Mouse (Mus musculus) lung, postnatal 36 days (tissue): ENCODE measurements at regions not wholly inside any gene's neighbourhood (a gene's known extent, or its start where the extent isn't known, plus 50 kb on each side); places are given as distances from the start of the nearest gene placed in this dataset.

Experiments used
- DNase-seq: peaks from one replicate; pipeline ENCODE4 v3.0.0; 2022; ENCODE audit warnings: mixed read lengths

- no peak for DNase-seq
These were observed 276.8 kb downstream of the Ankrd50 start for GRCm38 (mm10) chr3:38207867-38208266.

GRCm38 (mm10) chr3:38201861-38202656 lies 282.6 kb downstream of the Ankrd50 start:
- DNase-seq = peak; percentile 93

DNA sequence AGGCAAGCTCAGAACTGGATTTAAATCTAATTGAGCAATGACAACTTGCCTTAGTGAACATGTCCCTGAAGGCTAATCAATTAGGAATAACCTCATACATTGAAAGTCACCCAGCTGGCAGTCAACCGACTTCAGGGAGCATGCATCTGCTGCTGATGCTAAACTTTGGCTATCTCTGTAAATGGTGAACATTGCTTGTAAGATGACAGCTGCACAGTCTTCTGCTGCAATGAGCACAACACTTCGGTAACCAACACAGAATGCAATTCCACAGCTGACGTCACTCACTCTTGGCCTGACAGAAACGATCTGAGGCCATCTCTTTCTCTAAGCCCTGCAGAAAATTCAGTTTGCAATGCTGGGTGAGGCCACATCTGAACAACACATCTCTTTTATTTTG lies 290.6 kb downstream of the Ankrd50 start:
- peak; percentile 56 for DNase-seq

- no peak for DNase-seq
These were observed 297.2 kb downstream of the Ankrd50 start for GRCm38 (mm10) chr3:38187406-38187896.

DNA sequence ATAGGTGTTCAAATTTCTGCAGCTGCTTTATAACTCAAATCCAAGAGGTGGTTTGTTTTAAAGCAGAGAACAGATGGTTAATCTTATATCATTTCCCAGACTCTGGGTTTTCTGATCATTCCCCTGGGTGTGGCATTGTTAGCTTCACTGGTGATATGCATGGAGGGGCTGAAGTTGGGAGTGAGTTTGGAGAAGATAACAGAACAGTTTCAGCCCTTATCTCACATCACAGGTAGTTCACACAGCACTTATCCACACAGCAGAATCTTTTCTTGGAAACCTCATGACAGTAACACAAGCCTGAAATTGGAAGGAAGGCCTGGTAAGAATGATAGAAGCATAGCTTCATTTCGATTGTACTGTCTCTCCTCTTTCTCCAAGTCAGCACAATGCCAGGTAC lies 298.1 kb downstream of the Ankrd50 start:
- no peak for DNase-seq

DNA sequence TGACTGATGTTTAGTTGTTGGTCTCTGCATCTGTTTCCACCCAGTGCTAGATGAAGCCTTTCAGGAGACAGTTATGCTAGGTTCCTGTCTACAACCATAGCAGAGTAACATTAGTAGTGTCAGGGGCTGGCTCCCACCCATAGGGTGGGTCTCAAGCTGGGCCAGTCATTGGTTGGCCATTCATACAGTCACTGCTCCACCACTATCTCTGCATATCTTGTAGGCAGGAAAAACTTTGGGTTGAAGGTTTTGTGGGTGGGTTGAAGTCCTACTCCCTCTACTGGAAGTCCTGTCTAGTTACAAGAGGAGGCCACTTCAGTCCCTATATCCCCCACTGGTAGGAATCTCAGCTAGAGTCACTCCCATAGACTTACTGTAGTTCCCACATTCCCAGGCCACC lies 306.3 kb downstream of the Ankrd50 start:
- no peak for DNase-seq

- no peak for DNase-seq
These were observed 308.7 kb downstream of the Ankrd50 start for GRCm38 (mm10) chr3:38175946-38176345.

- no peak for DNase-seq
These were observed 309.8 kb downstream of the Ankrd50 start for GRCm38 (mm10) chr3:38174735-38175280.

DNA sequence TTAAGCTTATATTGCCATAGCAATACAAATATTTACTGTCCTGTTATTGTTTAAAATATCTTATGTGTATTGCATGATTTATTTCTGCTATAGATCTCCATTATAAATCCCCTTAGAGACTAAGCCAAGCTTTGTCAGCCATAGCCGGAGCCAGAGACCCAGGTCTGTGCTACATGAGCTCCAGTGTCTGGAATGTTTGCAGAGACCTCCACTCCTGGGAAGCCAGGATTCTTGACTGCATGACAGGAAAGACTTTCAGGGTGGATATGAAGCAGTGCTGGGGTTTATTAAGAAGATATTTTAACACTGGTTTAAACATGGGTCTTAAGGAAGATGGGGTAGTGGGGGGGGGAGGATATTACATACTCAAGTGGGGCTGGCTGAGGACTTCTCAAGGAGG lies 332.2 kb downstream of the Ankrd50 start:
- DNase-seq = no peak

DNA sequence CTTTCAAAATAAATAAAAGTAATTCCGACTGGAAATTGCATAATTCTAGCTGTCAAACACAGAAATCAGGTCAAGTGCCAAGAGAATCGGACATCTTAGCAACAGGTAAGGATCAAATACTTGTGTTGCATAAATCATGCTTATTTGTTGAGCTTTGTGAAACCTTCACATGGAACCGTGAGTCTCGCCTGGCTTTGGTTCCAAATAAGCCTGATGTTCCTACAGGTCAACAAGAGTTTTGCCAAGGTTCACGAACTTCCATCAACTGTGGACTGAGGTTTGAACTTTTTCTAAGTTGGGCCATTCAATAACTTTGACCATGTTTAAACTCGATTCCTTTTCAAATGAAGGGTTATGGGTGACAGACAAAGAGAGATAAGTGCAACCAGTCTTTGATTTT lies 332.8 kb downstream of the Ankrd50 start:
- DNase-seq = peak; percentile 47

DNA sequence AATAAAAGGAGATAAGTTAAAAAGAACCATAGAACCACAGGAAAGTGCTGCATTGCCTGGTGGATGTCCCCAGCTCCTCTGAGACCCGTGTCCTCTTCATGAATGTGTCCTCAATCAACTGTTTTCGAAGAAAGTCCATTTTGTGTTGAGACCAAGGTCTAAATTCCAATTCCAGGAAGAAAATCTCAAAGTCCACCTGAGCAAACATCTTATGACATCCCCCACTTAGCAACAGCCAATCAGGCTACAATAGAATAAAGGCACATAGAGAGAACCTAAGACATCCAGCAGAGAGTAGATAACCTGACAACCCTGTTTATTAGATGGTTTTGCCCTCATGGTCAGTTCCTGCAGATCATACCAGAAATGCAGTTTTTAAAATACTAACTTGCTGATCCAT lies 338.0 kb downstream of the Ankrd50 start:
- DNase-seq = no peak

DNA sequence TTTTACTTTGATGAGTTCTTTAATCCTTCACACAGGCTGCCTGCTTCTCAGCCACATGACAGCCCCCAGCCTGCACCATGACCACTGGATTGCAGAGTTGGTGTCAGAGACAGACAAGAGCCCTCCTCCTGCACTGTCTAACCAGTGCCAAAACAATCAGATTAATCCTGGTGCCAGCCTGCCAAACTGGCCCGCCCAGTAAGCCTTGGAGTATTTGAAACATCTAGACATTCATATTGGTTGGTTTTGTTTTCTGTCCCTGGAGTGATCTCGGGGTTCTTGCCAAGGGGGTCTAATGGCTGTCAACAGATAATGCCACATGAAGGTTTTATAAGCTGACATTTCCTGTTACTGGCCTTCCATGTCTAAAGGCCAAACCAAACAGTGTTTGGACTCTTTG lies 339.2 kb downstream of the Ankrd50 start:
- peak; percentile 64 for DNase-seq

DNA sequence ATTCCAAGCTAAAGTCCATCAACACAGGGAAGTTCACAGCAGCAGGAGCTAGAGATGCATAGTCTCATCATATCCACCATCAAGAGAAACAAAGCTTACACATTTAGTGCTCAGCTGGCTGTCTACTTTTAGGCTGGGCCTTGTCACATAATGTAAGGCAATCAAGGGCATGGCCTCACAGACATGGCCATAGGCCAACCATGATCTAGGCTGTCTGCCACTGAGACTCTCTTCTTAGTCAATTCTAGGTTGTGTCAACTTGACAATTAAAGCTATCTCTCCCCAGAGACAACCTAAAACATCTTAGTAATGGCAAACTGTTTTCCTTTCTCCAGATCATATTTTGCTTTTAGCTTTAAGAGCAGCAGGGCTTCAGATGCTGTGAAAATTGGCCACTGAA lies 340.0 kb downstream of the Ankrd50 start:
- DNase-seq = no peak

GRCm38 (mm10) chr3:38143147-38143883 lies 341.3 kb downstream of the Ankrd50 start:
- peak; percentile 82 for DNase-seq

- DNase-seq = no peak
These were observed 345.3 kb downstream of the Ankrd50 start for GRCm38 (mm10) chr3:38139387-38139786.

DNA sequence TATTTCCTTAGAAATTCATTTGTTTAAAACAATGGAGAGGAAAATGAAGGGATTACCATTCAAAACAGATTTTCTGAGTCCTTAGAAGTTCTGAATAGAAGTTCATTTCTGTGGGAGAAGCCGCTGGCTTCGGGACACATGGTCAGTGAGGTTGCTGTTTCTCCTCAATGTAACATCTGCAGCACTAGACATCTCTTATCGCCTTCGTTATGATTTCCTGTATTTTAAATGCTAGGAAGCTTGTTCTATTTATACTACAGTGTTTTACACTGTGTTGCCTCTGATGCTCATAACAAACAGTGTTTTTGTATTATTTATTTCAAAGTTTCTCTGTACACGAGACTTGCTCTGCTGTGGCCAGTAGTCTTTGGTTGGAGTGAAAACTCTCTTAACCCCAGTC lies 346.6 kb downstream of the Ankrd50 start:
- DNase-seq = no peak

DNA sequence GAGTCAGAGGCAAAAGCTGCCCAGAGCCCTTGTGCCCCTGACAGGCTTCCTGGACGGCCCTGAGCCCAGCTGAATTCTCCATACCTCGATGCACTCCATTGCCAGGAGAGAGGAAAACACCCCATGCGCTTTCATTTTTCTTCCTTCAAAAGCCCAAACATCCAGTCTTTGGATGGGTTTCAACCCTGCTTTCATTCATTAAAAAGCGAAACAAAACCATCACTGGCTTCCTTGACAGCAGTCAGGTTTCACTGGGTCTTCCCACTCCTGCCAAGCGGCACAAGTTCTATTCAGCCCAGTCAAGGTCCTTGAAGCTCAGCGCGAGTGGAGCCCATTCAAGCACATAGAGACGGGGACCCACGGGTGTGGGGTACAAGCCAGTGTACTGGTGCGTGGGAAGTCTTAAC lies 348.8 kb downstream of the Ankrd50 start:
- no peak for DNase-seq

DNA sequence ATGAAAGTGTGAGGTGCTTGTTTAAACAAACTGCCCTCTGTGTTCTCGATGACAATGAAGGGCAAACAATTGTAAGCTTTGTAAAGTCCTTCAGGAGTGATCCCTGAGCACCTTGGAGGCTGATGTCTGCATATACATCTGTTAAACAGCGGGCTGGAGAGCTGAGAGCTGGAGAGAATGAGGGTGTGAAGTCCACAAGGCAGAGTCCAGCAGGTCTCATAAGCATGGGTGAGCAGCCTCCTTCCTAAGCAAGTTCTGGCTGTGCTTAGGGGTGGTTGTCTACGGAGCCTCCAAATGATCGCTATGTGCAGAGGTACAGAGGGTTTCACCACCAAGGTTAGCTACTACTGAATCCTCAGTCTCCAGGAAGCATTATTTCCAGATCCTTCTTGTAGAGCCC lies 350.2 kb downstream of the Ankrd50 start:
- DNase-seq = no peak

- no peak for DNase-seq
These were observed 352.8 kb downstream of the Ankrd50 start for GRCm38 (mm10) chr3:38131887-38132220.

DNA sequence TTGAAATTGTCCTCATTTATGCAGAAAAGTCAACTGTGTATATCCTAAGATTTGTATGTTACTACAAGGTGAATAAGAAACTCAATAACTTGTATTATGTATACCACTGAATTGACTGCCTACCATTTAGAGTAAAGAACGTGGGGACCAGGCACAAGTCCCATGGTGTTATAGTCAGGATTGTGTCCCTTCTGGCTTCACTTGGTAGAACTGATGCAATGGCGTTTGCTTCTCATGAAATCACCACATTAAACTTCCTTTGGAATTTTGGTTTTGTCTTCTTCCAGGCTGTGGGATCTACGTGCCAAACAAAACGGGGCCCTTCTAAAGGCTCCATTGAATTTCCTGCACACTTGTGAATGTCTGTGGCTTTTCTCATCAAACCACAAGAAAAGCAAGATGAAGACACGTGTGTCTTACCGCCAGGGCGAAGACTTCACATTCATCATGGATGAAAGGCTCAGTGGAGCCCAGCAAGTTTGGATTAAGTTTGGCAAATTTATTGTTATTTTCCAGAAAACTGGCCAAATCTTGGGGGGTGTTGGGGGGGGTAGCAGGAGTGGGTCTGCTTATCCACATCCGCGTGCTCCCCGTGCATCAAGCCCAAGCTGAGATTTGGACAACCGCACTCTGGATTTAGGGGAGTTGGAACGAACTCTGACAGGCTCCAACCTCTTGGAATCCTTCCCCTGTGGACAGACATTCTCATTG lies 353.3 kb downstream of the Ankrd50 start:
- no peak for DNase-seq

- no peak for DNase-seq
These were observed 354.6 kb downstream of the Ankrd50 start for GRCm38 (mm10) chr3:38130088-38130487.

- DNase-seq = no peak
These were observed 355.5 kb downstream of the Ankrd50 start for GRCm38 (mm10) chr3:38129167-38129500.

DNA sequence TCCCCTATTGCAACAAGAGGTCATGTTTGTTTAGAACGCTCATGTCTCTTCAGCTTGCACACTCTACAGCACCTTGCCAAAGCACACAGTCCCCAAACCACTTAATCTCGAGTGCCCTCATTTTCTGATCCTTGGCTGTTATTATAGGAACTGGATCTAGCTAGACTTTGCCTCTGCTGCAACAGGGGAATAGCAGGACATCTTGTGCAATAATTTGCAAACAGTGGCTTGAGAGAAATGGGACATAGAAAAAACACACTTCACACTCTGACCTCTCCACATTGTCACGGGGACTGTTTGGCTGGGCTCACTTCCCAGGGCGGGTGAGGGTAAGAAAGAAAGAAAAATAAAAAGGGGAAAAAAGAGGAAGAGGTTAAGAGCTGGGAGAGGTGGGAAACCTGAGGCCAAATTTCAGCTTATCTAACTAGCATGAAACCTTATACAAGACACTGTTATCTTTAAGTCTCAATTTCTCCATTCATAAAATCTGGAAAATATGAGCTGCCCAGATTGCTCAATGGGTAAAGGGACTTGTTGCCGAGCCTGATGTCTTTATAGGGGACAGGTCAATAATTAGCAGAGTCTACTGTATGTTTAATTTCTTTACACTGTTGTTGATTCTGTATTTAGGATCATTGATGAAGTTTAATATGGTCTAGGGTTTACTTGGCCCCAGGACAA lies 356.0 kb downstream of the Ankrd50 start:
- DNase-seq = peak; percentile 91
